Mouse (Mus musculus) MN1 (cell line): ENCODE measurements at regions not wholly inside any gene's neighbourhood (a gene's known extent, or its start where the extent isn't known, plus 50 kb on each side); places are given as distances from the start of the nearest gene placed in this dataset.

Experiments used
- DNase-seq: peaks from one replicate; pipeline ENCODE4 v3.0.0-alpha.2; 2016; ENCODE audit warnings: low spot score

GRCm38 (mm10) chr3:153776738-153777137 is 51.8 kb upstream of the St6galnac3 start:
- DNase-seq = no peak

GRCm38 (mm10) chr3:153778386-153778785 is 53.4 kb upstream of the St6galnac3 start:
- no peak for DNase-seq

GRCm38 (mm10) chr3:153782467-153782866 is 57.5 kb upstream of the St6galnac3 start:
- no peak for DNase-seq

GRCm38 (mm10) chr3:153783294-153783741 is 58.3 kb upstream of the St6galnac3 start:
- DNase-seq = no peak

GRCm38 (mm10) chr3:153783928-153784570 is 59.1 kb upstream of the St6galnac3 start:
- DNase-seq = peak; percentile 58

- no peak for DNase-seq
These were observed 53.6 kb upstream of the Asb17 start for GRCm38 (mm10) chr3:153790455-153790856.

- DNase-seq = no peak
These were observed 53.0 kb upstream of the Asb17 start for GRCm38 (mm10) chr3:153790883-153791609.

GRCm38 (mm10) chr3:153791610-153792363 is 52.2 kb upstream of the Asb17 start:
- no peak for DNase-seq

GRCm38 (mm10) chr3:153792364-153792703 is 51.7 kb upstream of the Asb17 start:
- no peak for DNase-seq
